Mouse (Mus musculus): ENCODE measurements around the gene Osbpl9. TPM values are rescaled to one million over a fixed set of nuclear protein-coding genes. Genes with fewer than 3 reads are reported as not detected.

Osbpl9 gene
- total RNA-seq, 2 experiments from 2014 or later: 91.5 to 112 TPM

GRCm38 (mm10) chr4:109226071-109226470 lies 24.0 kb upstream of the Osbpl9 start:
- intact Hi-C loops (cut with DNase I): no loop called here
- peak overlapping the region; percentile 61 for H3K27ac ChIP-seq
- TF ChIP-seq CTCF (IDR thresholded peaks at IDR 0.05): no peak
- no peak for DNase-seq
- no peak overlapping the region for H3K4me3 ChIP-seq

GRCm38 (mm10) chr4:109225606-109226005 lies 23.5 kb upstream of the Osbpl9 start:
- H3K4me3 ChIP-seq: no peak overlapping the region
- TF ChIP-seq CTCF (IDR thresholded peaks at IDR 0.05): no peak
- DNase-seq: no peak
- intact Hi-C loops (cut with DNase I): no loop called here
- H3K27ac ChIP-seq: peak overlapping the region; percentile 58

GRCm38 (mm10) chr4:109224762-109225552 lies 22.9 kb upstream of the Osbpl9 start:
- H3K4me3 ChIP-seq: no peak overlapping the region
- intact Hi-C loops (cut with DNase I): no loop called here
- H3K27ac ChIP-seq: peak overlapping the region; percentile 58
- peak; percentile 94 for DNase-seq
- no peak for TF ChIP-seq CTCF (IDR thresholded peaks at IDR 0.05)

GRCm38 (mm10) chr4:109222001-109222400 lies 19.9 kb upstream of the Osbpl9 start:
- H3K4me3 ChIP-seq: no peak overlapping the region
- H3K27ac ChIP-seq: no peak overlapping the region
- no peak for DNase-seq
- intact Hi-C loops (cut with DNase I): no loop called here
- no peak for TF ChIP-seq CTCF (IDR thresholded peaks at IDR 0.05)

- no peak overlapping the region for H3K27ac ChIP-seq
- no peak for TF ChIP-seq CTCF (IDR thresholded peaks at IDR 0.05)
- intact Hi-C loops (cut with DNase I): no loop called here
- H3K4me3 ChIP-seq: no peak overlapping the region
- DNase-seq: no peak
Measured at GRCm38 (mm10) chr4:109220441-109220940, 18.4 kb upstream of the Osbpl9 start.

GRCm38 (mm10) chr4:109218008-109218407 lies 15.9 kb upstream of the Osbpl9 start:
- H3K27ac ChIP-seq: no peak overlapping the region
- no peak for TF ChIP-seq CTCF (IDR thresholded peaks at IDR 0.05)
- intact Hi-C loops (cut with DNase I): no loop called here
- no peak overlapping the region for H3K4me3 ChIP-seq
- no peak for DNase-seq

GRCm38 (mm10) chr4:109213986-109214385 lies 11.9 kb upstream of the Osbpl9 start:
- no peak for DNase-seq
- TF ChIP-seq CTCF (IDR thresholded peaks at IDR 0.05): no peak
- intact Hi-C loops (cut with DNase I): no loop called here

GRCm38 (mm10) chr4:109210881-109211280 lies 8.8 kb upstream of the Osbpl9 start:
- DNase-seq: no peak
- no peak for TF ChIP-seq CTCF (IDR thresholded peaks at IDR 0.05)
- intact Hi-C loops (cut with DNase I): no loop called here
- no peak overlapping the region for H3K4me3 ChIP-seq
- H3K27ac ChIP-seq: peak overlapping the region; percentile 79

More at GRCm38 (mm10) chr4:109213986-109214385, 11.9 kb upstream of the Osbpl9 start:
- Histone ChIP-seq H3K4me3 (no peak overlapping the region), H3K27ac (no peak overlapping the region)

GRCm38 (mm10) chr4:109210253-109210652 lies 8.2 kb upstream of the Osbpl9 start:
- TF ChIP-seq CTCF (IDR thresholded peaks at IDR 0.05): no peak
- intact Hi-C loops (cut with DNase I): no loop called here
- H3K4me3 ChIP-seq: no peak overlapping the region
- H3K27ac ChIP-seq: peak overlapping the region; percentile 79
- peak; percentile 73 for DNase-seq

- intact Hi-C loops (cut with DNase I): no loop called here
- no peak overlapping the region for H3K4me3 ChIP-seq
- DNase-seq: no peak
- H3K27ac ChIP-seq: no peak overlapping the region
- no peak for TF ChIP-seq CTCF (IDR thresholded peaks at IDR 0.05)
Measured at GRCm38 (mm10) chr4:109207524-109207923, 5.5 kb upstream of the Osbpl9 start.

GRCm38 (mm10) chr4:109204416-109204815 lies 2.3 kb upstream of the Osbpl9 start:
- no peak for DNase-seq
- no peak for TF ChIP-seq CTCF (IDR thresholded peaks at IDR 0.05)
- intact Hi-C loops (cut with DNase I): loop anchor here (5.0 kb wide), 1 partner anchor 78 kb away; the partner anchor contains the start of gene Eps15
- Histone ChIP-seq H3K4me3 (no peak overlapping the region), H3K27ac (no peak overlapping the region; the same call in 1 of the 2 replicates)

- TF ChIP-seq CTCF (IDR thresholded peaks at IDR 0.05): no peak
- H3K27ac ChIP-seq: peak overlapping the region; percentile 31; the same call in 1 of the 2 replicates
- DNase-seq: no peak
- no peak overlapping the region for H3K4me3 ChIP-seq
- intact Hi-C loops (cut with DNase I): loop anchor here (5.0 kb wide), 1 partner anchor 78 kb away; the partner anchor contains the start of gene Eps15
Measured at GRCm38 (mm10) chr4:109203931-109204330, 1.9 kb upstream of the Osbpl9 start.

GRCm38 (mm10) chr4:109199069-109199468 lies 3.0 kb downstream of the Osbpl9 start:
- peak overlapping the region; percentile 7; the same call in 1 of the 2 replicates for H3K4me3 ChIP-seq
- DNase-seq: peak; percentile 55
- H3K27ac ChIP-seq: peak overlapping the region; percentile 68
- intact Hi-C loops (cut with DNase I): no loop called here
- no peak for TF ChIP-seq CTCF (IDR thresholded peaks at IDR 0.05)

Measured in gastrocnemius, adult 2 months (tissue).